Mouse (Mus musculus) embryonic facial prominence, embryonic 11.5 days (tissue): ENCODE measurements around the gene Rrp1. TPM values are rescaled to one million over a fixed set of nuclear protein-coding genes. Genes with fewer than 3 reads are reported as not detected.

Source experiments
- ATAC-seq: fragments of 200-750 bp; cut with Nextera tagmentation; replicated peaks from 2 replicates; pipeline ENCODE4 v1.8.0; 2017; ENCODE audit warnings: low read depth; ENCODE audit not compliant: insufficient number of reproducible peaks, low FRiP score, low TSS enrichment
- DNase-seq: peaks from one replicate; pipeline ENCODE4 v3.0.0-alpha.2; 2015; ENCODE audit warnings: low spot score
- H3K27ac ChIP-seq: fragments of 300-500 bp; sonication (generic); replicated peaks from 2 replicates; pipeline ENCODE4 v1.5.1; 2014; ENCODE audit warnings: mild to moderate bottlenecking, low read depth, low read length, control low read depth
- H3K27me3 ChIP-seq: fragments of 300-500 bp; sonication (generic); 2 replicates; pipeline ENCODE4 v1.6.1; 2014; ENCODE audit warnings: mild to moderate bottlenecking, low read length, moderate library complexity, mixed read lengths; ENCODE audit not compliant: control insufficient read depth, insufficient read depth
- H3K36me3 ChIP-seq: fragments of 300-500 bp; sonication (generic); replicated peaks from 2 replicates; pipeline ENCODE4 v1.6.1; 2014; ENCODE audit warnings: low read depth, mild to moderate bottlenecking, low read length, moderate library complexity, mixed read lengths; ENCODE audit not compliant: control insufficient read depth, insufficient read depth
- H3K4me1 ChIP-seq: fragments of 300-500 bp; sonication (generic); 2 replicates; pipeline ENCODE4 v1.6.1; 2014; ENCODE audit warnings: low read length, mixed read lengths; ENCODE audit not compliant: control insufficient read depth, insufficient read depth
- H3K4me2 ChIP-seq: fragments of 300-500 bp; sonication (generic); 2 replicates; pipeline ENCODE4 v1.6.1; 2014; ENCODE audit warnings: low read depth, mild to moderate bottlenecking, control low read depth, low read length, moderate library complexity
- H3K4me3 ChIP-seq: fragments of 300-500 bp; sonication (generic); 2 replicates; pipeline ENCODE4 v1.5.1; 2014; ENCODE audit warnings: low read depth, low read length, control low read depth
- H3K9ac ChIP-seq: fragments of 300-500 bp; sonication (generic); replicated peaks from 2 replicates; pipeline ENCODE4 v1.6.1; 2014; ENCODE audit warnings: mild to moderate bottlenecking, control low read depth, low read length
- H3K9me3 ChIP-seq: fragments of 300-500 bp; sonication (generic); replicated peaks from 2 replicates; pipeline ENCODE4 v1.6.1; 2016; ENCODE audit warnings: mild to moderate bottlenecking, low read length, inconsistent platforms, mixed read lengths; ENCODE audit not compliant: control insufficient read depth
- WGBS: fragments of 180-500 bp; shearing (Covaris S2); extraction: QIAGEN DNeasy Blood & Tissue Kit; methylation state at CpG from one replicate; pipeline ENCODE4 v1.1.7; 2014; 5-methylcytosine and 5-hydroxymethylcytosine counted together
- polyA plus RNA-seq: library from polyadenylated mRNA; unstranded; fragments of >200 nt; fragmentation: Nextera tagmentation; extraction: Ambion mirVana; gene quantifications from 2 replicates; pipeline ENCODE4 v1.2.1, GENCODE M21; 2014

The Rrp1 gene
- polyA plus RNA-seq, 1 experiment from 2014 or later = 225 TPM

DNA sequence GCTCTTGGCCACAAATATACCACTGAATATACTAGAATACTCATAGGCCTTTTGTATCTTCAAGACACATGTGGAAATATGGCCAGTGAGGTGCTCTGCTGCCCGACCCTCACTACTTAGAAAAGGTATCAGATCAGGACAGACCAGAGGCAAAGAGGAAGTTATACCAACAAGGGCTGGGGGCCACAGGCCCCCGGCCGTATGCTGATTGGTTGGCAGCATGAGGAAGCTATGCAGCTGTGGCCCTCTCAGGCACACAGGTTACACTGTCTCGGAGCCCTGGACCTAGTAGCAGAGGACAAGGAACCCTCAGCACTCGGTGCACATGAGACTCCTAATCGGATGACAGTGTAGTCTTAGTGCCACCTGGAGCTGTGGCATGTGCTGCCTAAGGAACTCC is 6.7 kb downstream of the Rrp1 start:
- Histone ChIP-seq H3K4me3 (no peak overlapping the region), H3K27ac (no peak overlapping the region), H3K9me3 (no peaks in the 10 kb centered on the region), H3K4me2 (no peak overlapping the region), H3K36me3 (peaks cover 34% of the 10 kb centered on the region), H3K9ac (no peak overlapping the region), H3K4me1 (no peaks in the 10 kb centered on the region), H3K27me3 (no peaks in the 10 kb centered on the region)
- DNase-seq (no peak), ATAC-seq (no peak)
- WGBS = 94% methylated on average over 6 of the region's 6 CpGs

DNA sequence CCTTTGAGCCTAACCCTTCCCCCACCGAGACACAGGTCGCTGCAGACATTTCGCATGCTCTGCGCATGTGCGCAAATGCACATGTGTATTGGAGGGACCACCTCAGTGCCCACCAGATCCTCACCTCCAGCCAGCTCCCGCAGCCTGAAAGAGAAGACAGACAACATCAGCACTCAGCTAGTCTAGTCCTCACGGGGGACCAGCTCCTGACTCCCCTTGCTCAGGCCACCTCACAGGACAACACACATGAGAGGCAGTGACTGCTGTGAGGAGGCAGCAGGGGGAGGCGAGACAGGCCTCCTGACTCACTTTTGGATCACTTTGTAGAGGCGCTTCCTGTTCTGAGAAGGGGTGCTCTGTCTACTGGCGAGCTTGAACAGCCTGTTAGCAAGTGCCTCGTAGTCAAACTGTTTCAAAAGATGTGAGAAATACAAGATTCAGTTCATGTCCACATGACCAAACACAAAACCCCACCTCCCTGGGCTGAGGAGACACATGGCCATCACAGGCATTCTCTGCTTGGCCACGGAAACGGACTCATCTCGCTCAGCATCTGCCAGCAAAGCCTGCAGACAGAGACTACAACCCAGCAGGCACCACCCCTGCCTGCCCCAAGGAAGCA is 10.4 kb downstream of the Rrp1 start:
- DNase-seq = no peak
- no peaks in the 10 kb centered on the region for H3K9me3 ChIP-seq
- H3K27me3 ChIP-seq = no peaks in the 10 kb centered on the region
- no peak overlapping the region for H3K27ac ChIP-seq
- peaks cover 21% of the 10 kb centered on the region for H3K36me3 ChIP-seq
- H3K4me2 ChIP-seq = no peak overlapping the region
- 91% methylated on average over 14 of the region's 14 CpGs for WGBS
- no peaks in the 10 kb centered on the region for H3K4me1 ChIP-seq
- H3K9ac ChIP-seq = no peak overlapping the region
- no peak overlapping the region for H3K4me3 ChIP-seq
- ATAC-seq = no peak

GRCm38 (mm10) chr10:78401127-78401526 is 11.7 kb downstream of the Rrp1 start:
- Histone ChIP-seq H3K27me3 (no peaks in the 10 kb centered on the region), H3K9me3 (no peaks in the 10 kb centered on the region), H3K27ac (no peak overlapping the region), H3K9ac (no peak overlapping the region), H3K4me1 (no peaks in the 10 kb centered on the region), H3K36me3 (peaks cover 18% of the 10 kb centered on the region), H3K4me3 (no peak overlapping the region), H3K4me2 (no peak overlapping the region)
- WGBS = 91% methylated on average over 2 of the region's 2 CpGs
- DNase-seq (no peak), ATAC-seq (no peak)

- Histone ChIP-seq H3K4me3 (no peak overlapping the region), H3K9ac (no peak overlapping the region), H3K9me3 (no peaks in the 10 kb centered on the region), H3K4me1 (no peaks in the 10 kb centered on the region), H3K36me3 (peaks cover 13% of the 10 kb centered on the region), H3K4me2 (no peak overlapping the region), H3K27me3 (no peaks in the 10 kb centered on the region), H3K27ac (no peak overlapping the region)
- ATAC-seq (no peak), DNase-seq (peak; percentile 50)
- 43% methylated on average over 17 of the region's 17 CpGs for WGBS
Measured at GRCm38 (mm10) chr10:78399090-78399657, 13.7 kb downstream of the Rrp1 start.

DNA sequence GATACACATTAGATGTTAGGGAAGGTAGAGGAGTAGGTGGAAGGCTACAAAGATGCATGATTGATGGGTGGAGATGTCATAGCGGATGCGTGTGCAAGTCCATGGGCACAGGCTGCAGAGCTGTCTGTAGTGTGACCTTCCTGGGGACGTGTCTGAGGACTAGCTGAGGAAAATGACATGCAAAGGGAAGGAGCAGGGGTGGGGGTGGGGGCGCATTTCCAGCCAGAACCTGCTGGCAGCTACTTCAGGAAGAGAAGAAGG is 16.3 kb downstream of the Rrp1 start:
- no peaks in the 10 kb centered on the region; the same call in 1 of the 2 replicates for H3K36me3 ChIP-seq
- 62% methylated on average over 4 of the region's 4 CpGs for WGBS
- H3K27ac ChIP-seq = no peak overlapping the region
- H3K4me3 ChIP-seq = no peak overlapping the region
- no peaks in the 10 kb centered on the region for H3K4me1 ChIP-seq
- no peak overlapping the region for H3K4me2 ChIP-seq
- no peak overlapping the region for H3K9ac ChIP-seq
- DNase-seq (no peak), ATAC-seq (no peak; the same call in 1 of the 2 replicates)
- H3K9me3 ChIP-seq = no peaks in the 10 kb centered on the region
- peaks cover 5% of the 10 kb centered on the region for H3K27me3 ChIP-seq

DNA sequence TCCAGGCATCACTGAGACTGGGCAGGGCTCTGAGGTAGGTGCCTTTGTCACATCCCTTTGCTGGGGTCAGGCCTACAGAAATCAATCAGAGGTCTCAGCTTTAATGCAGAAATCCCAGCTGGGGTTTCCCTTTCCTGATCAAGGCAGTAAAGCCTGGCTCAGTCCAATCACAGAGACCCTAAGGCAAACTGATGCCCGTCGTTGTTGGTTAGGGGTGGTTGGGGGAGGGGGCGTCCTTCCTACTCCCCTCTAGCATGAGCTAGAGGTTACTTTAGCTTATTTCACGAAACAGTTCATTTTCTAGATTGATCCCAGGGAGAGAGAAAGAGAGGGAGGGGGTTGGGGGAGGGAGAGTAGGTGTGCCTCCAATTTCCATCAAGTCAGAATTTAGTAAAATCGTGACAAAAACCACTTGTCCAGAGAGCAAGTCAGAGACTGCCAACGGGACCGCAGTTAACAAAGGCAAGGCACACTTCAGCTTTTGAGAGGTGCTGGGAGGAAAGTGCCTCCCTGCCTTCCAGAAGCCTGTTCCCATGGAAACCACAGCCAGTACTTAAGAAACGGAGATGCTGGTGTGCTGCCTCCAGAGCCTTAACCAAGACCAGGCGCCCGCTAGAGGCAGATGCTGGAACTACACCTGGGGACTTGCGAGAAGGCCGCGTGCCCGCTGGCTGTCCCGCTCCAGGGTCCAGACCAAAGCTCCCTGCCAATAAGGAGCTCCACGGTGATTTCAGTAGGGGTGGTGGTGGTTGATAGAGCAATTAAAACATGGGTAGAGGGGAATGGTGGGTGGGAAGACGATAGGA is 16.8 kb downstream of the Rrp1 start:
- Histone ChIP-seq H3K27ac (no peak overlapping the region), H3K9ac (no peak overlapping the region), H3K4me1 (no peaks in the 10 kb centered on the region), H3K9me3 (no peaks in the 10 kb centered on the region), H3K4me2 (no peak overlapping the region), H3K4me3 (no peak overlapping the region), H3K36me3 (no peaks in the 10 kb centered on the region; the same call in 1 of the 2 replicates), H3K27me3 (peaks cover 9% of the 10 kb centered on the region)
- ATAC-seq = peak; percentile 60
- WGBS = 4% methylated on average over 17 of the region's 17 CpGs
- peak; percentile 100 for DNase-seq

GRCm38 (mm10) chr10:78395377-78395776 is 17.5 kb downstream of the Rrp1 start:
- no peak overlapping the region for H3K4me3 ChIP-seq
- no peak for ATAC-seq
- H3K36me3 ChIP-seq = no peaks in the 10 kb centered on the region; the same call in 1 of the 2 replicates
- peaks cover 14% of the 10 kb centered on the region for H3K27me3 ChIP-seq
- H3K9ac ChIP-seq = no peak overlapping the region
- no peak for DNase-seq
- WGBS = 78% methylated on average over 3 of the region's 3 CpGs
- no peaks in the 10 kb centered on the region for H3K9me3 ChIP-seq
- H3K27ac ChIP-seq = no peak overlapping the region
- no peak overlapping the region for H3K4me2 ChIP-seq
- H3K4me1 ChIP-seq = no peaks in the 10 kb centered on the region

- ATAC-seq (no peak), DNase-seq (peak; percentile 83)
- Histone ChIP-seq H3K9me3 (no peaks in the 10 kb centered on the region), H3K27me3 (peaks cover 19% of the 10 kb centered on the region), H3K9ac (no peak overlapping the region), H3K27ac (no peak overlapping the region), H3K4me3 (no peak overlapping the region), H3K4me2 (no peak overlapping the region), H3K36me3 (no peaks in the 10 kb centered on the region), H3K4me1 (no peaks in the 10 kb centered on the region)
- 2% methylated on average over 18 of the region's 18 CpGs for WGBS
Measured at GRCm38 (mm10) chr10:78392072-78392471, 20.8 kb downstream of the Rrp1 start.
